7 mouse cellular contexts compared by ENCODE assay signal in genomic region chr16:43464476-43465080, GRCm38 (mm10).
DNase-seq lines count a peak whose midpoint lies in the region.

No protein-coding gene starts in this region.

- peak; percentile 43 to 67 for DNase-seq in right cerebral cortex, postnatal 10 days (ENCODE audit: low spot score in 2 of 2)
- DNase-seq in right cerebral cortex, postnatal 25 days = no peak
- peak; percentile 43 to 44 for DNase-seq in cerebellum, adult 18-20 months
- peak; percentile 87 to 89 for DNase-seq in heart, adult 9 months (ENCODE audit: low spot score in 2 of 2)
- DNase-seq in kidney, postnatal 14 days = peak; percentile 85
- peak; percentile 50 for DNase-seq in ovary, postnatal 14 days (ENCODE audit: low spot score)
- no peak for DNase-seq in spleen, postnatal 36 days (ENCODE audit: low spot score in 2 of 2)

Comparison
In these comparisons a context has a peak if more than half of its experiments do, and no peak if none do; other contexts are left out.
1. DNase-seq: peak in right cerebral cortex, postnatal 10 days (2 of 2), cerebellum, adult 18-20 months (2 of 2), heart, adult 9 months (2 of 2), kidney, postnatal 14 days (single experiment) and ovary, postnatal 14 days (single experiment); none in right cerebral cortex, postnatal 25 days (single experiment) and spleen, postnatal 36 days (0 of 2).